Mouse (Mus musculus): ENCODE measurements around the gene Guca2a.

DNA sequence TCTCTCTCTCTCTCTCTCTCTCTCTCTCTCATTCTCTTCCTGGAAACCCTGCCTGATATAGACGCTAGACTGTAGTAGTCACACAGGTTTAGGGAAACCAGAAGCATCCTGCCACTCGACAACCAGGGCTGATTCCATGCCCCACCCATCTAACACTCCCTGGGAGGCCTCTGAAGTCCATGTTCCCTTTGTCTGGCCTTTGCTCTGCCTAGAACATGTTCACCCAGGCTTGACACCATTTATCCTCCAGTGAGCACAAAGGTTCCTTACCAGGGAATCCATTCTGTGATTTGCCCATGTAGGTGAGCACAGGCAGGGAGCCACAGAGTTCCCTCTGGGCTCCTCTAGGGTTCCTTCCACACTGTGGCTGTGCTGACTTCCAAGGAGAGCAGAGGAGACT lies 20.7 kb downstream of the Guca2a start:
- TF ChIP-seq CTCF (conservative IDR thresholded peaks at IDR 0.05; ENCODE audit: low read length) (no peak), POU5F1 (IDR thresholded peaks at IDR 0.05; ENCODE audit: borderline replicate concordance, low read length) (no peak)
